Mouse (Mus musculus): ENCODE data around the gene Fbxw11. TPM values are rescaled to one million over a fixed set of nuclear protein-coding genes. Genes with fewer than 3 reads are reported as not detected.

Gene Fbxw11
- polyA plus RNA-seq, 1 experiment from 2014 or later: 95.8 TPM

DNA sequence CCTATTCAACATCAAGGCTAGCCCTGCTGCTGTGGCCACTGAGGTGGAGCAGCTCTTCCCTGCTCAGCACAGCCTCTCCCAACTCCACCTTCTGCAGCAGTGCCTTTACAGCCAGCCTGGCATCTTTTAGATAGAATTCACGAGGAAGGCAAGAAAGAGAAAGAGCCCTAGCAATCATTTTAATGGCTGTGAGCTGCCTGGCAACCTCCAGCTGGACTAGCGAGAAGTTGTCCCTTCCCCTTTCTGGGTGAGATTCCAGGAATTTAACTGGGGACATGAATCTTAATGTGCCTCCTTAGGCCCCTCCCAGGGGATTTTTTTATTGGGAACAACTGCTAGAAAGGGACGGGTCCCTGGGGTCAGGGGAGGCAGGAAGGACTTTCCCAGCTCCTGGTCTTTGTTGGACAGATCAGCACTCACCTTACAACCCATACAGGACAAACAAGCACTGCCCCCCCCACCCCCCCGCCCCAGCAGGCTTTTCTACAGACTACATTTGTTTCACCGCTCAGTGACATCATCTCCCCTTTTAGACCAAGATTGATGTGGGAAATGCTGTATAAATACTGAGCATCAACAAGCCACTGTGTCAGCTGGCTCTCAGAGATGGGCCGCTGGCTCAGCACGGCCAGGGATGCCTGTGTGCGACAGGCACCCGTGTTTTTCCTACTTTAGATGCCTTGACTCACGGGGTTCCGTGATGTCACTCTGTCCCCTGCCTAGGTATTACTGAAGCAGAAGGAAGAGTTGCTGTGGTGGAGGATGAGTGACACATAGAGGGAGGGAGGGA, 138.4 kb downstream of the Fbxw11 start:
- H3K4me3 ChIP-seq (ENCODE audit: low read depth, low read length): no peak overlapping the region
- no peaks in the 10 kb centered on the region for H3K9me3 ChIP-seq (ENCODE audit: control insufficient read depth, low read length)
- no peaks in the 10 kb centered on the region for H3K4me1 ChIP-seq (replicated peaks; ENCODE audit: control insufficient read depth, insufficient read depth, low read length)
- H3K4me2 ChIP-seq (ENCODE audit: low read depth, low read length, severe bottlenecking): no peak overlapping the region
- DNase-seq (ENCODE audit: low spot score) (no peak), ATAC-seq (replicated peaks; ENCODE audit: low FRiP score) (no peak)
- H3K36me3 ChIP-seq (ENCODE audit: control insufficient read depth, insufficient read depth, low read length): no peaks in the 10 kb centered on the region
- 53% methylated on average over 9 of the region's 11 CpGs for WGBS
- H3K9ac ChIP-seq (ENCODE audit: low read length): no peak overlapping the region
- H3K27me3 ChIP-seq (ENCODE audit: control insufficient read depth, insufficient read depth, low read length): no peaks in the 10 kb centered on the region
- H3K27ac ChIP-seq (ENCODE audit: low read depth, low read length): no peak overlapping the region

DNA sequence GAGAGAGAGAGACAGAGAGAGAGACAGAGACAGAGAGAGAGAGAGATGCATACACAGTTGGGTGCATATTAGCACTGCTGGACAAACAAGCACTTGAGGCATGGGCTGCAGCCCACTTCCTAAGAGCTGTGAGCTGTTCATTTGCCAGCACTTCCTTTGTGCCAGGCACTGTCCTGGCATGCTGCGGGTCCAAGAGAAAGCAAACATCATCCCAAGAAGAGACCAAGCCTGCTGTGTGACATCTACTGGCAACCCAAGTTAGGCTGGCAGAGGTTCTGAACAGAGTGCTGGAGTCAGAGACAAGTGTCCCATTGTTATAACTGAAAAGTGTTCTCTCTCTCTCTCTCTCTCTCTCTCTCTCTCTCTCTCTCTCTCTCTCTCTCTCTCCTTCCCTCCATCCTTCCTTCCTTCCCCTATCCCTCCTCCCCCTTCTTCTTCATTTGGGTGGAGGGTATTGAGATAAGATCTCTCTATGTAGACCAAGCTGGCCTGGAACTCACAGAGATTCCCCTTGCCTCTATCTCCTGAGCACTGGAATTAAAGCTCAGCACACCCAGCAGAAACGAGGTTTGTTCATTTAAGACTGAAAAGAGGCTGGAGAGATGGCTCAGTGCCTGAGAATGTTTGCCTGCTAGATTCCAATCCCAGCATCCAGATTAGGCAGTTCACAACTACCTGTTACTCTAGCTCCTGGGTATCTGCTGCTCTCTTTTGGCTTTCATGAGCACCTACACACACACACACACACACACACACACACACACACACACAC, 139.3 kb downstream of the Fbxw11 start:
- Histone ChIP-seq H3K9me3 (ENCODE audit: control insufficient read depth, low read length) (no peaks in the 10 kb centered on the region), H3K4me1 (replicated peaks; ENCODE audit: control insufficient read depth, insufficient read depth, low read length) (no peaks in the 10 kb centered on the region), H3K9ac (ENCODE audit: low read length) (no peak overlapping the region), H3K4me3 (ENCODE audit: low read depth, low read length) (no peak overlapping the region), H3K27me3 (ENCODE audit: control insufficient read depth, insufficient read depth, low read length) (no peaks in the 10 kb centered on the region), H3K27ac (ENCODE audit: low read depth, low read length) (no peak overlapping the region), H3K36me3 (ENCODE audit: control insufficient read depth, insufficient read depth, low read length) (no peaks in the 10 kb centered on the region), H3K4me2 (ENCODE audit: low read depth, low read length, severe bottlenecking) (no peak overlapping the region)
- WGBS: 55% methylated on average over 2 of the region's 2 CpGs
- ATAC-seq (replicated peaks; ENCODE audit: low FRiP score) (no peak), DNase-seq (ENCODE audit: low spot score) (no peak)

DNA sequence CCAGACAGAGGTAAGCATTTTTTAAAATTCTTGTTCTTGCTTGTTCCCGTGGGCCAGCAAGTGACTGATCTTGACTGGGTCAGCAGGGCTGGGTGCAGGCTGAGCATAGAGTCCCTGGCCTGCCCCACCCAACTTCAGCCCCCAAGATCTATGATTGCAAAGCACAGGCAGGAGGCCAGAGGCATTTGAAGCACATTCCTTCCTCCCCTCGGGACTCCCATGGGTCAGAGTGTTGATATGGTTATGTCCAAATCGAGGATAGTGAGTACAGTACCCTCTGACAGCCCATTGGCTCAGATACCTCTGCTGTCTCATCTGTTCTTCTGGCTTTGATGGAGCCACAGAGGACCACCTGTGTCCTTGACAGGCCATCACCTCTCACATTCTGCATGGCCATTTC, 140.2 kb downstream of the Fbxw11 start:
- no peak overlapping the region for H3K4me2 ChIP-seq (ENCODE audit: low read depth, low read length, severe bottlenecking)

DNA sequence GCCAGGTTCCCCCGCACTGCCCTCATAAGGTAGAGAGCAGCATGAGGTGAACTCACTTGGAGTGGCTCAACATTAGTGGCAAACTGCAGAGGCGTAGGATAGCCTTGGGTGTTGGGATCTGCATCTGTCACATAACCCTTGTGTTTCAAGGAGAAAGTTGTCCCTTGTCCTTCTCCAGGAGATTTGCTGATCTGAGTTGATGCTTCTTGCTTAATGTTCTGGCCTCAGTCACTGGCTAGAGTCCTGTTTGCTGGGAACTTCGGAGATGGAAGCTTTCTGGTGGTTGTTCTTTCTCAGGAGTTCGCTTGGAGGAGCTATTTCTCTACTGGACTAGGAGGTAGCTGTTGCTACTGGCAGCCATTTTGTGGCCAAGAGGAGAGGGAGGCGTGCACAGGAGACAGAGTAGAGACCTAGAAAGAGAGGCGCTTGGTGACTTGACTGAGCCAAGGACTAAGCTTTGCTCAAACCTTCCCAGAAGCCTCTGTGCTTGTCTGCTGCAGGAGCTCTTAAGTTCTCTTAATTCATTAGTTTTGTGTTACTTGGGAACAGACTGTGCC, 143.1 kb downstream of the Fbxw11 start:
- no peaks in the 10 kb centered on the region for H3K9me3 ChIP-seq (ENCODE audit: control insufficient read depth, low read length)
- no peak overlapping the region for H3K4me3 ChIP-seq (ENCODE audit: low read depth, low read length)
- DNase-seq (ENCODE audit: low spot score) (no peak), ATAC-seq (replicated peaks; ENCODE audit: low FRiP score) (no peak)
- H3K27ac ChIP-seq (ENCODE audit: low read depth, low read length): no peak overlapping the region
- H3K36me3 ChIP-seq (ENCODE audit: control insufficient read depth, insufficient read depth, low read length): no peaks in the 10 kb centered on the region
- H3K9ac ChIP-seq (ENCODE audit: low read length): no peak overlapping the region
- 85% methylated on average over 6 of the region's 6 CpGs for WGBS
- no peaks in the 10 kb centered on the region for H3K4me1 ChIP-seq (replicated peaks; ENCODE audit: control insufficient read depth, insufficient read depth, low read length)
- no peaks in the 10 kb centered on the region for H3K27me3 ChIP-seq (ENCODE audit: control insufficient read depth, insufficient read depth, low read length)
- no peak overlapping the region for H3K4me2 ChIP-seq (ENCODE audit: low read depth, low read length, severe bottlenecking)

More for the DNA sequence above, 140.2 kb downstream of the Fbxw11 start:
- no peaks in the 10 kb centered on the region for H3K9me3 ChIP-seq (ENCODE audit: control insufficient read depth, low read length)
- DNase-seq (ENCODE audit: low spot score): no peak
- no peak for ATAC-seq (replicated peaks; ENCODE audit: low FRiP score)
- H3K27ac ChIP-seq (ENCODE audit: low read depth, low read length): no peak overlapping the region
- no peaks in the 10 kb centered on the region for H3K36me3 ChIP-seq (ENCODE audit: control insufficient read depth, insufficient read depth, low read length)
- no peak overlapping the region for H3K4me3 ChIP-seq (ENCODE audit: low read depth, low read length)
- H3K27me3 ChIP-seq (ENCODE audit: control insufficient read depth, insufficient read depth, low read length): no peaks in the 10 kb centered on the region
- H3K4me1 ChIP-seq (replicated peaks; ENCODE audit: control insufficient read depth, insufficient read depth, low read length): no peaks in the 10 kb centered on the region
- no peak overlapping the region for H3K9ac ChIP-seq (ENCODE audit: low read length)
- 87% methylated on average over 3 of the region's 3 CpGs for WGBS

DNA sequence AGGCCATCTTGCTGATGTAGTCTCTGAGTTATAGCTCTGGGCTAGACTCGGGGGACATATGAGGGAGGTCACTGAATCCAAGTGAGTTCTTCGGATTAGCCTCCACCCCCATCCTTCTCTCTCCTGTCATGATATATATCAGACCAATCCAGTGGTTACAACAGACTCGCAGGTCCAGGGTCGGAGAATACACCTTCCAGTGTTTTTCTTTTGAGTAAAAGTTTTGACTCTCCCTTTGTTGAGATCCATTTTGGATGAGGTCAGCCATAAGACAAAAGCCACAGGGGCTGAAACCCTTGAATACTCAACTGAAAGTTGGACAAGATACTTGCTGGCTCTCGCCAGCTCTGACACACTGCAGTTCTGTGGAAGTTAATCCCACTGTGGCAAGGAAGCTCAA, 143.7 kb downstream of the Fbxw11 start:
- Histone ChIP-seq H3K27me3 (ENCODE audit: control insufficient read depth, insufficient read depth, low read length) (no peaks in the 10 kb centered on the region), H3K9ac (ENCODE audit: low read length) (no peak overlapping the region), H3K4me3 (ENCODE audit: low read depth, low read length) (no peak overlapping the region), H3K36me3 (ENCODE audit: control insufficient read depth, insufficient read depth, low read length) (no peaks in the 10 kb centered on the region), H3K27ac (ENCODE audit: low read depth, low read length) (no peak overlapping the region), H3K9me3 (ENCODE audit: control insufficient read depth, low read length) (no peaks in the 10 kb centered on the region), H3K4me2 (ENCODE audit: low read depth, low read length, severe bottlenecking) (no peak overlapping the region), H3K4me1 (replicated peaks; ENCODE audit: control insufficient read depth, insufficient read depth, low read length) (no peaks in the 10 kb centered on the region)
- 86% methylated on average over 5 of the region's 5 CpGs for WGBS
- ATAC-seq (replicated peaks; ENCODE audit: low FRiP score): no peak
- DNase-seq (ENCODE audit: low spot score): no peak

DNA sequence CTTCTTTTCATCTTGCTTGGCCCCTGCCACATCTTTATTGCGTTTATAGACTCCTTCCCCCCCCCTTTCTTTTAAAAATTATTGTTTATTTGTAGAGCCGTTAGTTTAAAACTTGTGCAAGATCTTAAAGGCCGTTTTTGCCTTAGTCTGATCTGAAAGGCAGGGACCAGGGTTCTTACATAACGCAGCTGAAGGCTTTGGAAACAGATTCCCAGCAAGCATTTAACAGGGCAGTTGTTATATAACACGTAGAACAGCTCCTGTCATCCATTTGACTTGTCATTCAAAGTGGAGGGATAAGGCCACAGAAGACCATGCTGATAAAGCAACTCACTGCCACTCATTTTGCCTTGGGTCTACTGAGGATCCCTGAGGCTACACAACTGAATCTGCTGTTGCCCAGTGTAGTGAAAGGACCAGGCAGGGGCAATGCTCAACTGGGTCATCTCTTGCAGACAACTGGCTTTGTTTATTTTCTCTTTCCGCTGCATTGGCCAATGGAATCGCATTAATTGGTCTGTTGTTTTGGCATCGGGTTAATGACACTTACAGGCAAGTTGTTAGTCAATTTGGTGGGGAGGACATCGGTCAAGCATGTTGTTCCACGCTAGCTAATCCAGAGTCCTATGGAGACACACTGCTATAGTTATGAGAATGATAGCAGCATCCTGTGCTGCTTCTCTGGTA, 152.4 kb downstream of the Fbxw11 start:
- WGBS: 81% methylated on average over 10 of the region's 10 CpGs
- Histone ChIP-seq H3K27ac (ENCODE audit: low read depth, low read length) (no peak overlapping the region), H3K27me3 (ENCODE audit: control insufficient read depth, insufficient read depth, low read length) (no peaks in the 10 kb centered on the region), H3K36me3 (ENCODE audit: control insufficient read depth, insufficient read depth, low read length) (no peaks in the 10 kb centered on the region), H3K9ac (ENCODE audit: low read length) (no peak overlapping the region), H3K4me2 (ENCODE audit: low read depth, low read length, severe bottlenecking) (no peak overlapping the region), H3K9me3 (ENCODE audit: control insufficient read depth, low read length) (no peaks in the 10 kb centered on the region), H3K4me3 (ENCODE audit: low read depth, low read length) (no peak overlapping the region), H3K4me1 (replicated peaks; ENCODE audit: control insufficient read depth, insufficient read depth, low read length) (no peaks in the 10 kb centered on the region)
- ATAC-seq (replicated peaks; ENCODE audit: low FRiP score): no peak
- no peak for DNase-seq (ENCODE audit: low spot score)

Other genes starting within 250 kb of the Fbxw11 start
- 72.2 and 79.6 TPM in 2 replicates for gene Ubtd2, start 187.4 kb upstream of the Fbxw11 start, polyA plus RNA-seq (2014; fragmentation: Nextera tagmentation; extraction: Ambion mirVana)
- 0.29 TPM in 1 of 2 replicates, not detected in the other for gene Efcab9, start 110.6 kb upstream of the Fbxw11 start, polyA plus RNA-seq (2014; fragmentation: Nextera tagmentation; extraction: Ambion mirVana)
- gene Stk10, start 109.4 kb upstream of the Fbxw11 start, polyA plus RNA-seq (2014; fragmentation: Nextera tagmentation; extraction: Ambion mirVana): 1.4 and 1.8 TPM in 2 replicates
- not detected in 2 replicates for gene Smim23, start 181.9 kb downstream of the Fbxw11 start, polyA plus RNA-seq (2014; fragmentation: Nextera tagmentation; extraction: Ambion mirVana)